Mouse (Mus musculus) layer of hippocampus, adult 2 months (tissue): ENCODE results near the gene Tmem41b. TPM values are rescaled to one million over a fixed set of nuclear protein-coding genes. Genes with fewer than 3 reads are reported as not detected.

Source experiments
- DNase-seq, 2 experiments: peaks; one replicate each; pipeline ENCODE4 v3.0.0; 2022; ENCODE audit warnings: low spot score in 2 of 2
- H3K27ac ChIP-seq: fragments of 200-600 bp; 2 replicates; pipeline ENCODE4 v1.8.1; 2022
- H3K4me3 ChIP-seq: fragments of 200-600 bp; 2 replicates; pipeline ENCODE4 v1.8.1; 2022; ENCODE audit warnings: mild to moderate bottlenecking
- CTCF ChIP-seq: fragments of 200-600 bp; conservative IDR thresholded peaks from 2 replicates; pipeline ENCODE4 v1.8.1; 2022; ENCODE audit warnings: antibody characterized with exemption, mild to moderate bottlenecking, moderate library complexity
- total RNA-seq, 2 experiments: library from RNA; stranded (reverse); gene quantifications; 2 replicates each; pipeline ENCODE4 v1.2.3; 2021

The Tmem41b gene
- total RNA-seq, 2 experiments from 2014 or later: 43.9 to 45.3 TPM

- Histone ChIP-seq H3K4me3 (no peak overlapping the region), H3K27ac (peak overlapping the region; percentile 84)
- no peak for TF ChIP-seq CTCF
- DNase-seq: peak; percentile 55 to 67
Measured at GRCm38 (mm10) chr7:109967805-109968579, 18.7 kb downstream of the Tmem41b start.

DNA sequence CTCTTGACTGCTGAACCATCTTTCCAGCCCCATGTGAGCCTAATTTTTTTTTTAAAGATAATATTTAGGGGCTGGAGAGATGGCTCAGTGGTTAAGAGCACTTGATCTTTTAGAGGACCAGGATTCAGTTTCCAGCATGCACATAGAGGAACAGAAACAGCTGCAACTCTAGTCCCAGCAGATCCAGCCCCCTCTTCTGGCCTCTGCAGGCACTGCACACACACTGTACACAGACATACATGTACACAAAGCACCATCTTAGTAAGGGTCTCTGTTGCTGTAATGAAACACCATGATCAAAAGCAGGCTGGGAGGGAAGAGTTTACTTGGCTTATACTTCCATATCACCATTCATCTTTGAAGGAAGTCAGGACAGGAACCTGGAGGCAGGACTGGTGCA, 21.1 kb downstream of the Tmem41b start:
- Histone ChIP-seq H3K27ac (no peak overlapping the region), H3K4me3 (no peak overlapping the region)
- no peak for DNase-seq
- TF ChIP-seq CTCF: peak; percentile 44

GRCm38 (mm10) chr7:109963707-109964106, 23.0 kb downstream of the Tmem41b start:
- Histone ChIP-seq H3K27ac (no peak overlapping the region), H3K4me3 (no peak overlapping the region)
- peak; percentile 55 for TF ChIP-seq CTCF
- DNase-seq: no peak

- DNase-seq: no peak
- TF ChIP-seq CTCF: no peak
- no peak overlapping the region for H3K4me3 ChIP-seq
- H3K27ac ChIP-seq: no peak overlapping the region
Measured at GRCm38 (mm10) chr7:109962596-109962995, 24.1 kb downstream of the Tmem41b start.

DNA sequence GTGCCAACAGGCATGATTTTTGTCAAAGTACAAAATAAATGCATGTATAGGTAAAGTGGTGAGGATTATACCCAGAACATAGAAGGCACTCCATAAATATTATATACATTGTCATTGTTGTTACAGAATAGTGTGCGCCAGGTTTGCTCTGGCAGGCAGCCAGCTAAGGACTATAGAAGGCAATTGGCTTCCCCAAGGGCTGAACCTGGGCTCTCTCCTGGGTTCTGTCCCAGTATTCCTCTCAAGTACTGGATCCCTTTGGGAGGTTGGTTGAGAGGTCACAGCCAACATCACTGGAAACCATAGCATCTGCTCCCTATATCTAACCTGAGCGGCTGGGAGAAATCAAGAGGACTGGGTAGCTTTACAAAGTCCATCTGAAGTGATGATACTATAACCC, 25.2 kb downstream of the Tmem41b start:
- no peak overlapping the region for H3K4me3 ChIP-seq
- DNase-seq: no peak
- H3K27ac ChIP-seq: no peak overlapping the region
- no peak for TF ChIP-seq CTCF

GRCm38 (mm10) chr7:109960613-109961154, 26.0 kb downstream of the Tmem41b start:
- H3K4me3 ChIP-seq: peak overlapping the region; percentile 87
- TF ChIP-seq CTCF: no peak
- no peak for DNase-seq

DNA sequence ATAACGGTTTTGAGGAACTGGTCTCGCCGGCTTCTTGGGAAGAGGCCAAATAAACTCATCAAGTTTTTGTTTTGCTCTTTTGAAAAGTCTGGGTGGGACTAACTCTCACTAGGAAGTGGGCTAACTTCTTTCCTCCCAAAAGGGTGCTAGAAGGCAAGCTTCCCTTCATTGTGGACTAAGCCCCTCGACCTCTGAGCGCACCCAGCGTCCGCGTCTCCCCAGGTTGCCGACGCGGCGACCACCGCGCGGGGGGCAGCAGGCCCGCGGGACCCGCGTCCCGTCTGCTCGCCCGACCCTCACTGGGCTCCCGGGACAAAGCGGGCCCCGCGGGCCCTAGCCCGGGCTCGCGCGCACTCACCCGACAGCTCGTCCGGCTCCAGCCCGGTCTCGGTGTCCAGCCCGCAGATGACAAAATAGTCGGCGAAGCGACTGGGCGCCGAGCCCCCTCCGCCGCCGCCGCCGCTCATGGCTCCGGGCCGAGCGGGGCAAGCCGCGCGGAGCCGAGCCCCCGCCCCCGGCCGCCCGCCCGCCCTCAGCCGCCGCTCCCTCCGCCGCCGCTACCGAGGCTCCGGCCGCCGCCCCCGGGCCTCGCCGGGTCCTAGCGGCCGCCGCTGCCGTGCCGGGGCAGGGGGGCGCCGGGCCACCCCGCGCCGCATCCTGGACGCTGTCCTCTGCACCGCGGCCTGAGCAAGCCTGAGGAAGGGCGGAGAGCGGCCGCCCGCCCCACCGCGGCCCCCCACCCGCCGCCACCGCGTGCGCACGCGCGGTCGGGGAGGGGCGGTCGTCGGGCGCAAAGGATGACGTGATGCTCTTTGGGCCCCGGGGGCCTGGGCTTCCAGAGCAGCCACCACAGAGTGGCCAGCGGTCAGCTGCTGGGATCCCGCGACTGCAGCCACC, 26.8 kb downstream of the Tmem41b start, which contains the start of gene Dennd5a:
TSS of gene Dennd5a (minus strand) at position 755 of the 897 bp plus-strand sequence.
- H3K4me3 ChIP-seq: peak within 1 kb of the TSS; percentile 87
- DNase-seq: peak; percentile 69 to 74
- H3K27ac ChIP-seq: peak within 1 kb of the TSS; percentile 100
- no peak for TF ChIP-seq CTCF

More at GRCm38 (mm10) chr7:109960613-109961154, 26.0 kb downstream of the Tmem41b start:
- H3K27ac ChIP-seq: peak overlapping the region; percentile 100

- peak overlapping the region; percentile 100 for H3K27ac ChIP-seq
- H3K4me3 ChIP-seq: peak overlapping the region; percentile 87
- TF ChIP-seq CTCF: no peak
- DNase-seq: no peak
Measured at GRCm38 (mm10) chr7:109958843-109959715, 27.6 kb downstream of the Tmem41b start.

DNA sequence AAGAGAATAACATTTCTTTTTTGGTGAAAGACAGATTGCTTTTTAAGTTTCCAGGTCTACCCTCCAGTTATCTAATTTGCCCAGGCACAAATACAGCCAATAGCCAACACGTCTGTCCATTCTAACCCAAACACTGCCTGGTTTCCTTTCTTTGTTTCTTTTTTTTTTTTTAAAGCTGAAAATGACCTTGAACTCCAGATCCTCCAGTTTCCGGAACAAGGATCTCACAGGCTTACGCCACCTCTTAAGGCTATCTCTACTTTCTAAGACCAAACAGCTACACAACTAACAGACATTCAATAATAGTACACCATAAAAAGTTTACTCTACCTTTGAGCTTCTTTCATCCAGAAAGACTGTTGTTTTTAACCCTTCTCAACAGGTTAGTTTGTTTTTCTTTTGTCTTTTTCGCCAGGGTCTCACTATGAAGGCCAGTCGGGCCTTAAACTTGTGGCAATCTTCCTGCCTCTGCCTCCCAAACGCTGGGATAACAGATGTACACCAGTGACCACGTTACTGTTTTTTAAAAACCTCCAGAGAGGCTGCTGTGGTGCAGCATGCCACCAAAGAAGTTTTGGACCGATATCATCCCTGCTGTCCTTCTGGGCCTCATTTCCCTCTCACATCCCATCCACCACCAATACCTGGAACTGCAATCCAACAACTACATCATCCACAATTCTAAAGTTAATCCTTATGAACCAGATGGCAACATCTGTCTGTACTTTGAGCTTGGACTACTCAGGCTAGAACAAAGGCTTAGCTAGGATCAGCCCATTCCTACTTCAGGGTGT, 28.5 kb downstream of the Tmem41b start:
- no peak for DNase-seq
- TF ChIP-seq CTCF: no peak
- Histone ChIP-seq H3K27ac (peak overlapping the region; percentile 100), H3K4me3 (peak overlapping the region; percentile 87)

GRCm38 (mm10) chr7:109954622-109955401, 31.9 kb downstream of the Tmem41b start:
- TF ChIP-seq CTCF: no peak
- no peak for DNase-seq
- H3K4me3 ChIP-seq: no peak overlapping the region
- no peak overlapping the region for H3K27ac ChIP-seq

DNA sequence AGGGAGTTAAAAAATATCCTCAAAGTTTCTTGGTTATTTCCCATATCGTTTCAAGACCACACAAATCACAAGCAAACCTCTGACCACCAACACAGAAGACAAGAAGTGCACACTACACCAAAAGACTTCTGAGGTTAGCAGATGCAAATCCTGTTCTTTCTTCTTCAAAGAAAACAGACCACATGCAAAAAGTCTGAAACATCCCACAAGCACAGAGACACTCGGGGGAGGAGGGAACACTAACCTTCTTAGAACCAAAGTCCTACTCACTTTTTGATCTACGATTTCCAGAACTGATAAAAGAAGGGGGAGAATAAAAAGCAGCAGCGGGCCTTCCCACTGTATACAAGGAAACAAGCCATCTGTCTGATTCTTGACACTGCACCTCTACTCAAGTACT, 35.4 kb downstream of the Tmem41b start:
- H3K27ac ChIP-seq: no peak overlapping the region
- no peak for TF ChIP-seq CTCF
- H3K4me3 ChIP-seq: no peak overlapping the region
- no peak for DNase-seq
